Mouse (Mus musculus) small intestine, adult 2 months (tissue): ENCODE measurements around the gene Adamts14.

Experiments
- CTCF ChIP-seq: fragments of 200-500 bp; IDR thresholded peaks from 2 replicates; pipeline ENCODE4 v1.5.1; 2012; ENCODE audit warnings: low read depth, mild to moderate bottlenecking, control low read depth, inconsistent platforms, low read length, moderate library complexity, mixed read lengths; ENCODE audit not compliant: insufficient replicate concordance, insufficient read length; ENCODE audit errors: extremely low read depth
- POLR2A ChIP-seq: fragments of 200-500 bp; IDR thresholded peaks from 2 replicates; pipeline ENCODE4 v1.6.1; 2012; ENCODE audit warnings: low read depth, mild to moderate bottlenecking, control low read depth, inconsistent platforms, low read length, moderate library complexity

- no peak for TF ChIP-seq CTCF
- no peak for TF ChIP-seq POLR2A
Observed at GRCm38 (mm10) chr10:61149476-61149875, 123.8 kb downstream of the Adamts14 start.
